Mouse (Mus musculus): Measurements from ENCODE around the gene Capn7. TPM values are rescaled to one million over a fixed set of nuclear protein-coding genes. Genes with fewer than 3 reads are reported as not detected.

The Capn7 gene
- polyA plus RNA-seq, 1 experiment from 2014 or later, result 53.1 TPM

DNA sequence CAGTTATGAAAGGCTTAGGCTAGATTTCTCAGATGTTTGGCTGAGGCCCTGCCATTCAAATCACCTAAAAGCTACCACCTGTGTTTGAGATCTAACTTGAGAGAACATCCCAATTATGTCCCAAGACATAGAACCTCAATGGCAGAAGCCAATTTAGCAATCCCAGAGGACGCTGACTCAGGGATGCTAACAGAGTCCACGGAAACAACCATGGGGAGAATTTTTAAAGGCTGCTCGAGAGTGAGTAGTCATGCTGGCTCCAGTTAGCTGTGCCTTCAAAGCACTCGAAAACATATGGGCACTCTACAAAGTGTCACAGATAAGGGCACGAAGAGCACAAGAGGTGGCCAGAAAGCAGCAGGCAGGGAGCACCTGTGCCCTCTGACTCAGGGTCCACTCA, 55.9 kb downstream of the Capn7 start:
- Histone ChIP-seq H3K4me3 (no peak overlapping the region), H3K27ac (no peak overlapping the region), H3K4me1 (peaks cover 6% of the 10 kb centered on the region; the same call in 1 of the 2 replicates), H3K4me2 (replicated peaks) (no peak overlapping the region), H3K36me3 (peaks cover 8% of the 10 kb centered on the region; the same call in 1 of the 2 replicates), H3K27me3 (no peaks in the 10 kb centered on the region), H3K9me3 (replicated peaks) (no peaks in the 10 kb centered on the region; the same call in 1 of the 2 replicates), H3K9ac (no peak overlapping the region)
- ATAC-seq (ENCODE audit: low FRiP score), result no peak
- 78% methylated on average over 5 of the region's 5 CpGs for WGBS

- H3K4me1 ChIP-seq, result peaks cover 8% of the 10 kb centered on the region
- H3K36me3 ChIP-seq, result peaks cover 5% of the 10 kb centered on the region; the same call in 1 of the 2 replicates
- no peak overlapping the region for H3K9ac ChIP-seq
- WGBS, result 71% methylated on average over 8 of the region's 8 CpGs
- H3K27ac ChIP-seq, result no peak overlapping the region
- H3K9me3 ChIP-seq (replicated peaks), result no peaks in the 10 kb centered on the region; the same call in 1 of the 2 replicates
- no peaks in the 10 kb centered on the region for H3K27me3 ChIP-seq
- H3K4me3 ChIP-seq, result no peak overlapping the region
- no peak for ATAC-seq (ENCODE audit: low FRiP score)
- no peak overlapping the region for H3K4me2 ChIP-seq (replicated peaks)
These were observed 56.6 kb downstream of the Capn7 start for GRCm38 (mm10) chr14:31392873-31393545.

DNA sequence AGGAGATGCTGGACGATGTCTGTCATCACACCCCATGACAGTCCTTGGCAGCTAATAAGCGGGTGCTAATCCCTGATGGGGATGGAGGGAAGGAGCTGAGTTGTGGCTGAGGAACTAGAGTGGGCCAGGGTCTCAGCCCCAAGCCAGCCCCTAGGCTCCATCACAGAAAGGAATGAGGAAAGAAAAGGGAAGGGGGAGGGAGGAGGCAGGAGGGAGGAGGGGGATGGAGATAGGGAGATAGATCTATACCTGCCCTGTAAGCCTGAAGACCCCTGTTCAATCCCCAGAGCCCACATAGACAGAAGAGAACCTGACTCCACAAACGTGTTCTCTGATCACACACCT, 57.1 kb downstream of the Capn7 start:
- no peak overlapping the region for H3K9ac ChIP-seq
- no peak overlapping the region for H3K4me2 ChIP-seq (replicated peaks)
- no peak for ATAC-seq (ENCODE audit: low FRiP score)
- no peak overlapping the region for H3K4me3 ChIP-seq
- H3K9me3 ChIP-seq (replicated peaks), result no peaks in the 10 kb centered on the region; the same call in 1 of the 2 replicates
- peaks cover 5% of the 10 kb centered on the region for H3K4me1 ChIP-seq
- 78% methylated on average over 3 of the region's 3 CpGs for WGBS
- no peaks in the 10 kb centered on the region for H3K27me3 ChIP-seq
- no peak overlapping the region for H3K27ac ChIP-seq
- H3K36me3 ChIP-seq, result peaks cover 5% of the 10 kb centered on the region; the same call in 1 of the 2 replicates

- Histone ChIP-seq H3K9ac (no peak overlapping the region), H3K4me3 (no peak overlapping the region), H3K9me3 (replicated peaks) (no peaks in the 10 kb centered on the region; the same call in 1 of the 2 replicates), H3K4me1 (peaks cover 5% of the 10 kb centered on the region), H3K4me2 (replicated peaks) (no peak overlapping the region), H3K36me3 (peaks cover 5% of the 10 kb centered on the region; the same call in 1 of the 2 replicates), H3K27me3 (no peaks in the 10 kb centered on the region), H3K27ac (no peak overlapping the region)
- ATAC-seq (ENCODE audit: low FRiP score), result no peak
- WGBS, result 86% methylated on average over 7 of the region's 7 CpGs
These were observed 57.6 kb downstream of the Capn7 start for GRCm38 (mm10) chr14:31393936-31394630.

DNA sequence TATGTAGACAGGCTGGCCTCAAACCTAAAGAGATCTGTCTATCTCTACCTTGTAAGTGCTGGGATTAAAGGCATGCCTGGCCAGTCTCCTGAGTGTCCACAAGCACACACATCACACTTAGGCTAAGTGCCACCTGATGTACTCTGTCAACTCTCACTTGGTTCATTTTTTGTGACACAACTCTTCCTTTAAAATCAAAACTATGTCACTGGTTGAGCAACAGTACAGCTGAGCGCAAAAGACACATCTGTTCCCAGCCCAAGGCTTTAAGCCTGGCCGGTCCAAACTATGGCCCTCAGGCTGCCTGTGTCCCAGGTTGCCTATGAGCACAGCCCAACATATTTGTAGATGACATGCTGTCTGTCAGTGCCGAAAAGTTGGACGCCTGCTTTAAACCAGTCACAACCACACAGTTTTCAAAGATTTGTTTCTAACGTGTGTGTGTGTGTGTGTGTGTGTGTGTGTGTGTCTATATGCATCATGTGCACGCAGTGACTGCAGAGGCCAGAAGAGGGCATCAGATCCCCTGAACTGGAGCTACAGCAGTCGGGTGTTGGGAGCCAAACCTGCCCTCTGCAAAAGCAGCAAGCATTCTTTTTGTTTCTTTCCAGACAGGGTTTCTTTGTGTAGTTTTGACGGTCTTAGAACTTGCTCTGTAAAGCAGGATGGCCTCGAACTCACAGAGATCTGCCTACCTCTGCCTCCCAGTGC, 58.5 kb downstream of the Capn7 start:
- no peak overlapping the region for H3K27ac ChIP-seq
- no peak overlapping the region for H3K4me2 ChIP-seq (replicated peaks)
- H3K27me3 ChIP-seq, result no peaks in the 10 kb centered on the region
- no peak for ATAC-seq (ENCODE audit: low FRiP score)
- WGBS, result 91% methylated on average over 9 of the region's 9 CpGs
- peaks cover 5% of the 10 kb centered on the region; the same call in 1 of the 2 replicates for H3K36me3 ChIP-seq
- peaks cover 5% of the 10 kb centered on the region for H3K4me1 ChIP-seq
- H3K9me3 ChIP-seq (replicated peaks), result no peaks in the 10 kb centered on the region; the same call in 1 of the 2 replicates
- H3K4me3 ChIP-seq, result no peak overlapping the region
- H3K9ac ChIP-seq, result no peak overlapping the region

DNA sequence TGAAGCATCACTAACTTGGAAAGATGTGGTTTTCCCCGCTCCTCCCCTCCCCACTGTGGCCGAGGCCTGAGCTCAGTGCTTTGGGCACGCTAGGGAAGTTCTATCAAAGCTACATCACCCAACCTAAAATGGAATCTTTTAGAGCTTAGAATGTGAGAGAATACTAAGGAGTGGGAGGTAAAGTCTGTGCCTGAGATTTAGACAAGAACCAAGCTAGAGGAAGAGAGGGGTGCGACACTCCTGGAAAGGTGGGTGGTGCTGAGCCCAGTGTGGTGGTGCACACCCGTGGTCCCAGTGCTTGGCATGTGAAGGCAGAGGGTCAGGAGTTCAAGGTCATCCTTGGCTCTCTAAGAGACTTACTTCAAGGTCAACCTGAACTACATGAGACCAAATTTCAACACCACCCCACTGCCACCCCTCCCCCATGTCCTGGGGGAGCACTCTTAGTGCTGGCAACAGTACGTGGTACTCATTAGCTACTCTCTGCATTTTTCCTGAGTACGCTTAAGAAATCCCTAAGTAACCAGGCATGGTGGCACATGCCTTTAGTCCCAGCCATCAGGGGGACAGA, 59.3 kb downstream of the Capn7 start:
- Histone ChIP-seq H3K4me1 (peaks cover 5% of the 10 kb centered on the region), H3K9me3 (replicated peaks) (no peaks in the 10 kb centered on the region; the same call in 1 of the 2 replicates), H3K4me2 (replicated peaks) (no peak overlapping the region), H3K4me3 (no peak overlapping the region), H3K36me3 (peaks cover 5% of the 10 kb centered on the region; the same call in 1 of the 2 replicates), H3K27me3 (no peaks in the 10 kb centered on the region), H3K27ac (no peak overlapping the region), H3K9ac (no peak overlapping the region)
- ATAC-seq (ENCODE audit: low FRiP score), result no peak
- 93% methylated on average over 7 of the region's 7 CpGs for WGBS

- H3K4me1 ChIP-seq, result peaks cover 5% of the 10 kb centered on the region
- H3K4me2 ChIP-seq (replicated peaks), result no peak overlapping the region
- no peak overlapping the region for H3K9ac ChIP-seq
- H3K4me3 ChIP-seq, result no peak overlapping the region
- no peak for ATAC-seq (ENCODE audit: low FRiP score)
- H3K27me3 ChIP-seq, result no peaks in the 10 kb centered on the region
- WGBS, result 93% methylated on average over 2 of the region's 2 CpGs
- H3K36me3 ChIP-seq, result peaks cover 5% of the 10 kb centered on the region; the same call in 1 of the 2 replicates
- no peak overlapping the region for H3K27ac ChIP-seq
- H3K9me3 ChIP-seq (replicated peaks), result no peaks in the 10 kb centered on the region; the same call in 1 of the 2 replicates
These were observed 60.0 kb downstream of the Capn7 start for GRCm38 (mm10) chr14:31396428-31396827.

DNA sequence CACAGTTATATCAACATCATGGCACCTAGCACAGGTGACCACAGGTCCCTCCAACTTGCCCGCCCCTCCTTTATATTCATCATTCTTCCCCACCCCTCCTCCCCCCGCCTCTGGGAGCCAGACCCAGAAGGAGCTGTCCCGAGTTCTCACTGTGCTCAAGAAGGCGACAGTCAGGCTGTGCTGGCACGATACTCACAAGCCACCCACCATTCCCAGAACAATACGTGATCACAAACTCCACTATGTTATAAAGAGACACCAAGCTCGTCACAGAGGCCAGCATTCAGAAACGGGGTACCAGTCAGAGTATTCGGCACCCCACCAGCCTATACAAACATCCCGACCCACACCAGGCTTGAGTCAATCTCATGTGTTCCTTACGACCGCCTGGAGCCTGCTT, 60.9 kb downstream of the Capn7 start:
- H3K9ac ChIP-seq, result no peak overlapping the region
- no peaks in the 10 kb centered on the region for H3K27me3 ChIP-seq
- H3K9me3 ChIP-seq (replicated peaks), result no peaks in the 10 kb centered on the region; the same call in 1 of the 2 replicates
- WGBS, result 77% methylated on average over 12 of the region's 12 CpGs
- H3K4me2 ChIP-seq (replicated peaks), result no peak overlapping the region
- peaks cover 5% of the 10 kb centered on the region; the same call in 1 of the 2 replicates for H3K36me3 ChIP-seq
- H3K4me3 ChIP-seq, result no peak overlapping the region
- no peak for ATAC-seq (ENCODE audit: low FRiP score)
- H3K4me1 ChIP-seq, result peaks cover 5% of the 10 kb centered on the region
- no peak overlapping the region for H3K27ac ChIP-seq

DNA sequence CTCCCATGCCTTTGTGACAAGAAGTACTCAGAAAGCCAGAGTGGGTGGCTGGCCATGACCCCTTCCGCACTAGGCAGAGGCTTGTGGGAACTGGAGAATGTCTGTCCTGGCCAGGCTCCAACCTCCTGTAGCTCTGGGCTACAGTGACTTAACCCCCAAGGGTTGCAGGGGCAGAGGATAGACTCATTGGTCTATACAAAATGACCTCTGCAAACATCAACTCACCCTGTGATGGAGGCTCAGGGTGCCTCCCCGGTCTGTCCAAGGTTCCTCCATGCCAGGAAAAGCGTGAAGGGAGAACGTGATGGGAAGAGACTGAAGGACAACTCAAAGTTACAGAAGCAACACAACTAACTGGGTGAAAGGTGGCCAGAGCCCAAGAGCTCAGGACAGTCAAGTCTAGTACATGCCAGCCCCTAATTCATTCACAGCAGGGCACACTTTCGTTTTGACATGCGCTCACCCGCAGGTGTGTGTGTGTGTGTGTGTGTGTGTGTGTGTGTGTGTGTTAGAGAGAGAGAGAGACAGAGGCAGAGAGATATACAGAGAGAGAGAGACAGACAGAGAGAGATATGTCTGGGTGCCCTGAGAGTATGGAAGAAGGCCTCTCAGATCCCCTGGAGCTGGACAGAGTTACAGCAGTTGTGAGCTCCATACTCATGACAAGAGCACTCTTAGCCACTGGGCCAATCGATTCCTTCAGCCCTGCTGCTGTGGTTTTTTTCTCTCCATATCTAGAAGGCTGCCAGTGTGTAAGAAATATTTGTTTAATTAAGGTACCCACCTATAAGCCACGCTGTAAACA, 61.6 kb downstream of the Capn7 start:
- H3K9ac ChIP-seq, result no peak overlapping the region
- H3K9me3 ChIP-seq (replicated peaks), result no peaks in the 10 kb centered on the region; the same call in 1 of the 2 replicates
- peaks cover 5% of the 10 kb centered on the region; the same call in 1 of the 2 replicates for H3K36me3 ChIP-seq
- H3K27ac ChIP-seq, result no peak overlapping the region
- H3K4me3 ChIP-seq, result no peak overlapping the region
- no peak overlapping the region for H3K4me2 ChIP-seq (replicated peaks)
- H3K4me1 ChIP-seq, result peaks cover 8% of the 10 kb centered on the region
- no peak for ATAC-seq (ENCODE audit: low FRiP score)
- H3K27me3 ChIP-seq, result no peaks in the 10 kb centered on the region
- 85% methylated on average over 9 of the region's 9 CpGs for WGBS

- Histone ChIP-seq H3K27me3 (no peaks in the 10 kb centered on the region), H3K9me3 (replicated peaks) (no peaks in the 10 kb centered on the region; the same call in 1 of the 2 replicates), H3K4me3 (no peak overlapping the region), H3K4me2 (replicated peaks) (no peak overlapping the region), H3K27ac (no peak overlapping the region), H3K36me3 (peaks cover 5% of the 10 kb centered on the region; the same call in 1 of the 2 replicates), H3K9ac (no peak overlapping the region), H3K4me1 (peaks cover 8% of the 10 kb centered on the region)
- ATAC-seq (ENCODE audit: low FRiP score), result no peak
- 86% methylated on average over 11 of the region's 11 CpGs for WGBS
These were observed 62.4 kb downstream of the Capn7 start for GRCm38 (mm10) chr14:31398819-31399218.

DNA sequence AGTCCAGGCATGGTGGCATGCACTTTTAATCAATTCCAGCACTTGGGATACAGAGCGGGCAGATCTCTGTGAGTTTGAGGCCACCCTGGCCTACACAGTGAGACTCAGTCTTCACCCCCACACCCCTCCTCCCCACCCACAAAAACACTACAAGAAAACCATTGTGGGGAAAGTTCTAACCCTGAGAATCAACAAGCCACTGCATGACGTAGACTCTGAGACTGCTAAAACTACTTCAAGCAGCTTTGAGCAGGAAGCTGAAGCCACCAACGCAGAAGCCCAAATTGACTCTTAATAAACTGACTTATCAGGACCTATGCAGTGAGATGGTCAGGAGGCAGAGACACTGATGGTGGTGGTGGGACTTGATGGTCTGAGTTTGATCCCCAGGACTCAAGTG, 62.8 kb downstream of the Capn7 start:
- WGBS, result 80% methylated on average over 3 of the region's 3 CpGs

More for the DNA sequence above, 62.8 kb downstream of the Capn7 start:
- no peak overlapping the region for H3K9ac ChIP-seq
- H3K36me3 ChIP-seq, result peaks cover 5% of the 10 kb centered on the region; the same call in 1 of the 2 replicates
- H3K4me2 ChIP-seq (replicated peaks), result no peak overlapping the region
- H3K27me3 ChIP-seq, result no peaks in the 10 kb centered on the region
- H3K9me3 ChIP-seq (replicated peaks), result no peaks in the 10 kb centered on the region; the same call in 1 of the 2 replicates
- H3K4me1 ChIP-seq, result peaks cover 8% of the 10 kb centered on the region
- no peak overlapping the region for H3K27ac ChIP-seq
- no peak for ATAC-seq (ENCODE audit: low FRiP score)
- H3K4me3 ChIP-seq, result no peak overlapping the region
